Mouse (Mus musculus) regulatory T cell (primary cell): Measurements from ENCODE around the gene Vmn1r17.
"Not testable (repeated sequence)": the region's sequence is repeated elsewhere in the genome, so short reads cannot be mapped to it uniquely, and the experiment has no call there.

Experiments
- in situ Hi-C: fragments of 300-600 bp; cut with MboI, MseI; formaldehyde crosslinking; loops from one replicate; pipeline ENCODE4 v1.15.1; 2025; ENCODE audit warnings: high pct_unique_total_duplicates

Vmn1r17 gene

DNA sequence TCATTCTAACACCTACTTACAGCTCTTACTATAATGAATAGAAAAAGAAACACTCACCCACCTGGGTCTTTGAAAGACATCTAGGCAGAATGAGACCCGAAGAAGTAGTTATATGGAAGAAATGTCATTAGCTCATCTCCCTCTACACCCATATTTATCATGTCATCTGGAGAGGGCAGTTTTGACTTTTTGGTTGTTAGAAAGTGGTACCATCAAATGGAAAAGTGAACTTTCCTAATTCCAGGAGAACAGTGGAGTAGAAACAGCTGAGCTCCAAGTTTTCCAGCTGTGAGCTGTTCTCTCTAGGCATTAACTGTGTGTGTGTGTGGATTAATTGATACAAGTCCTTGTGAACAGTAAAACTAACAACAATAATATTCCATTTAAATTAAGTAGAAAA lies at the start of gene Vmn1r17:
TSS of gene Vmn1r17 (minus strand) at position 101 of the 400 bp plus-strand sequence.
- in situ Hi-C loops: no loop called here

GRCm38 (mm10) chr6:57403480-57403879 lies 40.0 kb upstream of the Vmn1r17 start, which contains the start of gene Vmn1r19:
Vmn1r19 (plus strand) TSS chr6:57403780.
- in situ Hi-C loops: not testable (repeated sequence)

GRCm38 (mm10) chr6:57395683-57396082 lies 32.2 kb upstream of the Vmn1r17 start, which contains the start of gene Vmn1r18:
Vmn1r18 (minus strand) TSS chr6:57395783.
- in situ Hi-C loops: no loop called here

GRCm38 (mm10) chr6:57367496-57367895 lies 4.0 kb upstream of the Vmn1r17 start:
- in situ Hi-C loops: no loop called here

DNA sequence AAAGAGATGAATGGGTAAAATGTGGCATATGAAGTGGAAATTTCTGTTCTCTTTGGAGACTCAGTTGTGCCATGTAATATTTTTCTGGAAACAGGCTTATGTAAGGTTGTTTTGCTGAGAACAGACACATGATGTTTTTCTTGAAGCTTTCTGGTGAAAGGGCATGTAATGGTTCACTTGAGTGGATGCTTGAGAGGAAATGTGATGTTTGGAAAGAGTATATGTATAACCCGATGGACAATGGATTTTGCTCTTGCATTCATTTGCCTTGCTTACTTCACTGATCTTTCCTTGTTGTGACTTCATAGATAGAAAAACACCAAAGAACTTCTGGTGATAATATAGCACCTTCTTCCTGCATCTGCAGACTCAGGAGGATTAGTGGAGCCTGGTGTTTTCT lies 2.3 kb upstream of the Vmn1r17 start:
- in situ Hi-C loops: not testable (repeated sequence)

- in situ Hi-C loops: loop anchor here (10.0 kb wide), 1 partner anchor 1412 kb away; no protein-coding TSS in a partner anchor
Observed at GRCm38 (mm10) chr6:57356864-57357263, 6.7 kb downstream of the Vmn1r17 start.

GRCm38 (mm10) chr6:57329394-57329793 lies 34.1 kb downstream of the Vmn1r17 start, which contains the start of gene Vmn1r16:
Vmn1r16 (minus strand) TSS chr6:57329494.
- in situ Hi-C loops: no loop called here

DNA sequence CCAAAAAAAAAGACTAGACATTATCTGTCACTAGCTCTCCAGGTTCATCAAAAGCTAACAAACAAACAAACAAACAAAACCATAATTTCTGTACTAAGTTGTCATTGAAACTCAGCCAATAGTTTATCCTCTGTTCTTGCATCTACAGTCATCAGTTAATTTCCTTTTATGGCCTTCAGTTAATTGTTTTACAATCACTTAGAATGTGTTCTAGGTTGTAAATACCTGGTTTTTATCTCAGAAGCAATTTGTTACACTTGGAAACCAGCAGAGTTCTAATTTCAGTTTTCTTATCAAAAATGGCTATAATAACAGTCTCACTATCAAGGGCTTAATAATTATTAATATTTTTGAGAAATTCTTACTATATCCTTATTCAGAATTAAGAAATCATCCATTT lies 37.4 kb downstream of the Vmn1r17 start:
- in situ Hi-C loops: no loop called here
